Mouse (Mus musculus) cortical plate, adult 2 months (tissue): ENCODE measurements at regions not wholly inside any gene's neighbourhood (a gene's known extent, or its start where the extent isn't known, plus 50 kb on each side); places are given as distances from the start of the nearest gene placed in this dataset.

ENCODE experiments used
- CTCF ChIP-seq: fragments of 200-500 bp; IDR thresholded peaks from 2 replicates; pipeline ENCODE4 v1.5.1; 2011; ENCODE audit warnings: mild to moderate bottlenecking, control low read depth, low read length; ENCODE audit not compliant: insufficient read depth; ENCODE audit errors: extremely low read depth
- POLR2A ChIP-seq: fragments of 200-500 bp; IDR thresholded peaks from 2 replicates; pipeline ENCODE4 v1.6.1; 2011; ENCODE audit warnings: mild to moderate bottlenecking, low read length, control low read depth; ENCODE audit not compliant: insufficient read depth; ENCODE audit errors: extremely low read depth

DNA sequence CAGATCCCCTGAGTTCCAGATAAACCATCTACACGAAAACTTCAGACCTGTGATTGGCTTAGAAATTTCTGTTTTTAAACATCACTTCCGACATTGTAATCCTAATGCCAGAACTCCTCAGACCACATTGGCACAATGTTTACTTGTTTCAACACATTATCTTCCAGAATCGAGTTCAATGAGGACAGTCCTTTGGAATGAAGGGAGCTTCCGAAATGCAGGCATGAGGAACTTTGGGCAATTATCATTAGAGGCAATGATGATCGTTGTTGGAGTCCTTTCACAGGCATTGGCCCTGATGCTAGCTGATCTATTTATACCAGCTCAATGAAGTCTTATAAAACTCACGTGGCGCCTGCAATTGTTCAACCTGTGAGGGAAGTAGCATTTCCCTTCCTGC lies 258.4 kb upstream of the Maf start:
- TF ChIP-seq CTCF (no peak), POLR2A (no peak)
